Mouse (Mus musculus) lung, postnatal 0 days (tissue): ENCODE measurements around the gene Vill. TPM values are rescaled to one million over a fixed set of nuclear protein-coding genes. Genes with fewer than 3 reads are reported as not detected.
A peak's percentile ranks its signal among the peaks of the same experiment; 100 is the strongest.

Experiments
- ATAC-seq: fragments of 200-750 bp; cut with Nextera tagmentation; 2 replicates; pipeline ENCODE4 v1.8.0; 2017; ENCODE audit warnings: moderate library complexity
- DNase-seq: peaks from one replicate; pipeline ENCODE4 v3.0.0-alpha.2; 2016; ENCODE audit warnings: low spot score
- H3K27ac ChIP-seq: fragments of 300-500 bp; sonication (generic); 2 replicates; pipeline ENCODE4 v1.5.1; 2014; ENCODE audit warnings: antibody characterized with exemption, mild to moderate bottlenecking, low read length, mixed read lengths
- H3K27me3 ChIP-seq: fragments of 300-500 bp; sonication (generic); replicated peaks from 2 replicates; pipeline ENCODE4 v1.6.1; 2014; ENCODE audit warnings: low read length, mixed read lengths; ENCODE audit not compliant: insufficient read depth
- H3K36me3 ChIP-seq: fragments of 300-500 bp; sonication (generic); 2 replicates; pipeline ENCODE4 v1.6.1; 2014; ENCODE audit warnings: low read length, mixed read lengths; ENCODE audit not compliant: insufficient read depth
- H3K4me1 ChIP-seq: fragments of 300-500 bp; sonication (generic); 2 replicates; pipeline ENCODE4 v1.6.1; 2014; ENCODE audit warnings: antibody characterized with exemption, low read depth, low read length, mixed read lengths; ENCODE audit not compliant: insufficient read depth
- H3K4me2 ChIP-seq: fragments of 300-500 bp; sonication (generic); replicated peaks from 2 replicates; pipeline ENCODE4 v1.6.1; 2014; ENCODE audit warnings: low read depth, mild to moderate bottlenecking, low read length, moderate library complexity, mixed read lengths
- H3K4me3 ChIP-seq: fragments of 300-500 bp; sonication (generic); 2 replicates; pipeline ENCODE4 v1.5.1; 2014; ENCODE audit warnings: low read depth, low read length
- H3K9ac ChIP-seq: fragments of 300-500 bp; sonication (generic); replicated peaks from 2 replicates; pipeline ENCODE4 v1.6.1; 2014; ENCODE audit warnings: low read depth, mild to moderate bottlenecking
- H3K9me3 ChIP-seq: fragments of 300-500 bp; sonication (generic); 2 replicates; pipeline ENCODE4 v1.6.1; 2016; ENCODE audit warnings: low read length, mixed read lengths
- CTCF ChIP-seq: IDR thresholded peaks from 2 replicates; pipeline ENCODE4 v1.5.1; 2016; ENCODE audit warnings: antibody characterized with exemption, mild to moderate bottlenecking
- EP300 ChIP-seq: IDR thresholded peaks from 2 replicates; pipeline ENCODE4 v1.6.1; 2016; ENCODE audit warnings: antibody characterized with exemption, mild to moderate bottlenecking, control low read depth
- WGBS: fragments of 180-500 bp; shearing (Covaris S2); extraction: QIAGEN DNeasy Blood & Tissue Kit; methylation state at CpG from one replicate; pipeline ENCODE4 v1.1.7; 2014; 5-methylcytosine and 5-hydroxymethylcytosine counted together
- polyA plus RNA-seq: library from polyadenylated mRNA; unstranded; fragments of >200 nt; fragmentation: Nextera tagmentation; extraction: Ambion mirVana; gene quantifications from 2 replicates; pipeline ENCODE4 v1.2.1, GENCODE M21; 2015

Vill gene
- polyA plus RNA-seq, 1 experiment from 2014 or later = 16.6 TPM

GRCm38 (mm10) chr9:119071786-119072185 is 19.2 kb downstream of the Vill start:
- no peaks in the 10 kb centered on the region for H3K9me3 ChIP-seq
- TF ChIP-seq EP300 (no peak), CTCF (no peak)
- WGBS = 71% methylated on average over 9 of the region's 9 CpGs
- no peaks in the 10 kb centered on the region for H3K27me3 ChIP-seq
- no peak overlapping the region for H3K4me3 ChIP-seq
- no peak for ATAC-seq
- no peak for DNase-seq
- H3K9ac ChIP-seq = no peak overlapping the region
- H3K4me2 ChIP-seq = no peak overlapping the region
- H3K27ac ChIP-seq = no peak overlapping the region
- H3K4me1 ChIP-seq = no peaks in the 10 kb centered on the region; the same call in 1 of the 2 replicates
- no peaks in the 10 kb centered on the region for H3K36me3 ChIP-seq

- Histone ChIP-seq H3K4me1 (no peaks in the 10 kb centered on the region), H3K4me3 (no peak overlapping the region), H3K9ac (no peak overlapping the region), H3K9me3 (no peaks in the 10 kb centered on the region), H3K4me2 (no peak overlapping the region), H3K36me3 (no peaks in the 10 kb centered on the region), H3K27me3 (no peaks in the 10 kb centered on the region), H3K27ac (no peak overlapping the region)
- ATAC-seq = 0 out of 2 replicates have a peak, but pooled peaks have one; percentile 14
- TF ChIP-seq EP300 = no peak
- TF ChIP-seq CTCF = no peak
- DNase-seq = no peak
- WGBS = 66% methylated on average over 15 of the region's 15 CpGs
Measured at GRCm38 (mm10) chr9:119073184-119073895, 20.8 kb downstream of the Vill start.

- WGBS = 61% methylated on average over 16 of the region's 16 CpGs
- ATAC-seq (peak; percentile 31; the same call in 1 of the 2 replicates), DNase-seq (no peak)
- Histone ChIP-seq H3K27me3 (no peaks in the 10 kb centered on the region), H3K4me2 (no peak overlapping the region), H3K9ac (no peak overlapping the region), H3K4me1 (no peaks in the 10 kb centered on the region), H3K27ac (no peak overlapping the region), H3K36me3 (no peaks in the 10 kb centered on the region), H3K9me3 (no peaks in the 10 kb centered on the region), H3K4me3 (no peak overlapping the region)
- TF ChIP-seq CTCF (no peak), EP300 (no peak)
Measured at GRCm38 (mm10) chr9:119075685-119076084, 23.1 kb downstream of the Vill start.

- Histone ChIP-seq H3K9ac (no peak overlapping the region), H3K27me3 (no peaks in the 10 kb centered on the region), H3K4me2 (no peak overlapping the region), H3K4me1 (no peaks in the 10 kb centered on the region), H3K4me3 (no peak overlapping the region), H3K9me3 (no peaks in the 10 kb centered on the region), H3K27ac (no peak overlapping the region), H3K36me3 (no peaks in the 10 kb centered on the region)
- 0 out of 2 replicates have a peak, but pooled peaks have one; percentile 27 for ATAC-seq
- WGBS = 67% methylated on average over 5 of the region's 5 CpGs
- peak; percentile 36 for DNase-seq
- TF ChIP-seq EP300 = no peak
- no peak for TF ChIP-seq CTCF
Measured at GRCm38 (mm10) chr9:119080040-119080675, 27.6 kb downstream of the Vill start.

GRCm38 (mm10) chr9:119082039-119082438 is 29.5 kb downstream of the Vill start:
- DNase-seq = no peak
- no peak overlapping the region for H3K27ac ChIP-seq
- no peak for ATAC-seq
- no peak overlapping the region for H3K4me3 ChIP-seq
- H3K4me2 ChIP-seq = no peak overlapping the region
- no peaks in the 10 kb centered on the region for H3K27me3 ChIP-seq
- H3K4me1 ChIP-seq = no peaks in the 10 kb centered on the region
- 44% methylated on average over 8 of the region's 8 CpGs for WGBS
- no peaks in the 10 kb centered on the region for H3K36me3 ChIP-seq
- H3K9me3 ChIP-seq = no peaks in the 10 kb centered on the region
- no peak overlapping the region for H3K9ac ChIP-seq
- no peak for TF ChIP-seq EP300
- TF ChIP-seq CTCF = no peak

- no peaks in the 10 kb centered on the region for H3K27me3 ChIP-seq
- WGBS = 78% methylated on average over 7 of the region's 7 CpGs
- no peak for DNase-seq
- no peak overlapping the region for H3K4me2 ChIP-seq
- TF ChIP-seq CTCF (no peak), EP300 (no peak)
- H3K36me3 ChIP-seq = no peaks in the 10 kb centered on the region
- ATAC-seq = no peak
- no peaks in the 10 kb centered on the region for H3K9me3 ChIP-seq
- no peak overlapping the region for H3K27ac ChIP-seq
- H3K4me1 ChIP-seq = no peaks in the 10 kb centered on the region
- H3K9ac ChIP-seq = no peak overlapping the region
- no peak overlapping the region for H3K4me3 ChIP-seq
Measured at GRCm38 (mm10) chr9:119082656-119083430, 30.3 kb downstream of the Vill start.
